Mouse (Mus musculus) ES-E14 (cell line): ENCODE data around the gene Adam11.

Experiments
- CHD2 ChIP-seq: IDR thresholded peaks from 2 replicates; pipeline ENCODE4 v1.6.1; 2014; ENCODE audit warnings: mild to moderate bottlenecking, low read depth, low read length, inconsistent platforms
- HCFC1 ChIP-seq: IDR thresholded peaks from 2 replicates; pipeline ENCODE4 v1.6.1; 2012; ENCODE audit warnings: low read length, inconsistent platforms, borderline replicate concordance; ENCODE audit not compliant: insufficient read depth
- MAFK ChIP-seq: IDR thresholded peaks from 2 replicates; pipeline ENCODE4 v1.6.1; 2014; ENCODE audit warnings: mild to moderate bottlenecking, low read depth, low read length, inconsistent platforms; ENCODE audit not compliant: insufficient read depth
- ZNF384 ChIP-seq: IDR thresholded peaks from 2 replicates; pipeline ENCODE4 v1.6.1; 2012; ENCODE audit warnings: low read depth, low read length, inconsistent platforms

- no peak for TF ChIP-seq ZNF384
- no peak for TF ChIP-seq MAFK
- TF ChIP-seq HCFC1, result no peak
- TF ChIP-seq CHD2, result no peak
These were observed 8.9 kb downstream of the Adam11 start for GRCm38 (mm10) chr11:102769993-102770661.
